Comparison of ENCODE assay signal across 8 mouse cellular contexts in genomic region chr1:180725704-180726179, GRCm38 (mm10). TPM values are rescaled to one million over a fixed set of nuclear protein-coding genes. Genes with fewer than 3 reads are reported as not detected.
A peak's percentile ranks its signal among the peaks of the same experiment; 100 is the strongest.
DNase-seq lines count a peak whose midpoint lies in the region; ATAC-seq and TF ChIP-seq lines count a peak whose summit lies in the region.

TSS of gene Acbd3 (plus strand) at chr1:180726043.

- H3K9me3 ChIP-seq in heart, embryonic 11.5 days (replicated peaks; ENCODE audit: control insufficient read depth, low read length) = no peaks in the 10 kb centered on the region
- H3K9me3 ChIP-seq in kidney, embryonic 16.5 days (ENCODE audit: low read length) = no peaks in the 10 kb centered on the region

- H3K9ac ChIP-seq in heart, embryonic 11.5 days (ENCODE audit: low read depth, low read length) = peak within 1 kb of the TSS; percentile 95
- peak within 1 kb of the TSS; percentile 96 for H3K9ac ChIP-seq in kidney, embryonic 16.5 days (replicated peaks; ENCODE audit: low read length)
- H3K9ac ChIP-seq in liver, adult 2 months (ENCODE audit: low read depth, low read length) = peak within 1 kb of the TSS; percentile 96

- TF ChIP-seq POLR2A in liver, adult 2 months (IDR thresholded peaks at IDR 0.05; ENCODE audit: extremely low read depth, insufficient read depth, low read length) = peak; percentile 86
- TF ChIP-seq POLR2A in myocyte (IDR thresholded peaks at IDR 0.05; ENCODE audit: insufficient read length, low read depth) = peak; percentile 96

- TF ChIP-seq CTCF in liver, adult 2 months (IDR thresholded peaks at IDR 0.05; ENCODE audit: low read depth, low read length) = no peak

- WGBS in heart, embryonic 11.5 days (ENCODE audit: insufficient replicate concordance) = under 1% methylated on average over 47 of the region's 52 CpGs
- whole genome bisulfite sequencing in kidney, embryonic 16.5 days = under 1% methylated on average over 52 of the region's 52 CpGs
- WGBS in liver, adult 2 months = under 1% methylated on average over 52 of the region's 52 CpGs

- peak within 1 kb of the TSS; percentile 80 for H3ac ChIP-seq in myocyte (ENCODE audit: control insufficient read depth, insufficient read length)

- H3K27ac ChIP-seq in heart, embryonic 11.5 days (ENCODE audit: low read depth, low read length) = peak within 1 kb of the TSS; percentile 89
- peak within 1 kb of the TSS; percentile 91 for H3K27ac ChIP-seq in kidney, embryonic 16.5 days (ENCODE audit: low read length)
- peak within 1 kb of the TSS; percentile 84 for H3K27ac ChIP-seq in liver, adult 2 months (replicated peaks; ENCODE audit: insufficient read depth, low read depth, low read length)

- no peaks in the 10 kb centered on the region for H3K27me3 ChIP-seq in heart, embryonic 11.5 days (ENCODE audit: control insufficient read depth, insufficient read depth, low read length)
- no peaks in the 10 kb centered on the region for H3K27me3 ChIP-seq in kidney, embryonic 16.5 days (ENCODE audit: insufficient read depth, low read length)
- no peaks in the 10 kb centered on the region for H3K27me3 ChIP-seq in liver, adult 2 months (ENCODE audit: control insufficient read depth, insufficient read depth, low read length)
- no peaks in the 10 kb centered on the region for H3K27me3 ChIP-seq in myocyte (ENCODE audit: control insufficient read depth, insufficient read depth, insufficient read length)
- no peaks in the 10 kb centered on the region for H3K27me3 ChIP-seq in splenic B cell, adult 2 months (ENCODE audit: control insufficient read depth, insufficient read depth, low read length, poor library complexity, severe bottlenecking)

- no peaks in the 10 kb centered on the region for H3K36me3 ChIP-seq in heart, embryonic 11.5 days (ENCODE audit: control insufficient read depth, insufficient read depth, low read length)
- no peaks in the 10 kb centered on the region for H3K36me3 ChIP-seq in kidney, embryonic 16.5 days (ENCODE audit: insufficient read depth, low read length)
- no peaks in the 10 kb centered on the region for H3K36me3 ChIP-seq in liver, adult 2 months (ENCODE audit: control insufficient read depth, insufficient read depth, low read length)
- H3K36me3 ChIP-seq in myocyte (ENCODE audit: control insufficient read depth, insufficient read depth) = no peaks in the 10 kb centered on the region
- peaks cover 2% of the 10 kb centered on the region; the same call in 1 of the 2 replicates for H3K36me3 ChIP-seq in splenic B cell, adult 2 months (ENCODE audit: control insufficient read depth, insufficient read depth, low read length, poor library complexity, severe bottlenecking)

- H3K79me2 ChIP-seq in liver, adult 2 months (ENCODE audit: control insufficient read depth, insufficient read depth, low read length) = peaks cover 17% of the 10 kb centered on the region
- H3K79me2 ChIP-seq in myocyte (ENCODE audit: control insufficient read depth, insufficient read depth) = peaks cover 49% of the 10 kb centered on the region

- peak; percentile 94 for ATAC-seq in erythroblast, adult 5-6 weeks (replicated peaks; ENCODE audit: low FRiP score, poor library complexity, severe bottlenecking)
- peak; percentile 93 for ATAC-seq in heart, embryonic 11.5 days (replicated peaks; ENCODE audit: insufficient number of reproducible peaks, low FRiP score, low TSS enrichment)
- peak; percentile 94 for ATAC-seq in kidney, embryonic 16.5 days (ENCODE audit: low FRiP score, low TSS enrichment)

- H3K4me3 ChIP-seq in heart, embryonic 11.5 days (ENCODE audit: low read depth, low read length) = peak within 1 kb of the TSS; percentile 97
- peak within 1 kb of the TSS; percentile 92 for H3K4me3 ChIP-seq in kidney, embryonic 16.5 days (ENCODE audit: low read length)
- H3K4me3 ChIP-seq in liver, adult 2 months (ENCODE audit: insufficient read depth, low read depth, low read length) = peak within 1 kb of the TSS; percentile 97
- H3K4me3 ChIP-seq in myocyte = peak within 1 kb of the TSS; percentile 79

- DNase-seq in B cell, adult 2 months = peak; percentile 91 to 92
- DNase-seq in brain, adult 2 months (ENCODE audit: low read depth, low spot score) = peak; percentile 94
- peak; percentile 70 for DNase-seq in liver, adult 2 months (ENCODE audit: extremely low read depth, low read depth, low spot score)
- peak; percentile 92 for DNase-seq in splenic B cell, adult 2 months (ENCODE audit: low read depth, low spot score)

- peak within 1 kb of the TSS; percentile 83 for H3K4me2 ChIP-seq in heart, embryonic 11.5 days
- H3K4me2 ChIP-seq in kidney, embryonic 16.5 days (replicated peaks; ENCODE audit: low read depth, low read length) = peak within 1 kb of the TSS; percentile 89
- peak within 1 kb of the TSS; percentile 98 for H3K4me2 ChIP-seq in myocyte (ENCODE audit: low read depth)

- peaks cover 9% of the 10 kb centered on the region for H3K4me1 ChIP-seq in heart, embryonic 11.5 days (ENCODE audit: control insufficient read depth, insufficient read depth, low read length)
- peaks cover 29% of the 10 kb centered on the region for H3K4me1 ChIP-seq in kidney, embryonic 16.5 days (ENCODE audit: insufficient read depth, low read length)
- peaks cover 14% of the 10 kb centered on the region for H3K4me1 ChIP-seq in liver, adult 2 months (ENCODE audit: control insufficient read depth, insufficient read depth, low read length)

TF ChIP-seq in myocyte, 11 proteins besides CTCF, POLR2A, EP300 and RAD21:
- TF ChIP-seq MYOD1 (IDR thresholded peaks at IDR 0.05; ENCODE audit: control insufficient read depth in 1 of 3, insufficient read length in 2 of 3, low read depth in 2 of 3) (peak in 1 of 3 experiments; percentile 45), TCF3 (IDR thresholded peaks at IDR 0.05; ENCODE audit: insufficient read length, low read depth) (no peak), E2F4 (IDR thresholded peaks at IDR 0.05; ENCODE audit: insufficient read depth) (peak; percentile 24), REST (IDR thresholded peaks at IDR 0.05; ENCODE audit: insufficient read depth, insufficient read length) (peak; percentile 21), MYOG (IDR thresholded peaks at IDR 0.05; ENCODE audit: control insufficient read depth in 1 of 3, insufficient read depth in 1 of 3, insufficient read length in 2 of 3, low read depth in 2 of 3) (peak in 1 of 3 experiments; percentile 61), MAX (IDR thresholded peaks at IDR 0.05; ENCODE audit: low read depth) (no peak), SRF (IDR thresholded peaks at IDR 0.05; ENCODE audit: control insufficient read depth, insufficient read length, low read depth) (no peak), TCF12 (IDR thresholded peaks at IDR 0.05; ENCODE audit: insufficient read depth, poor library complexity, severe bottlenecking) (no peak), USF1 (IDR thresholded peaks at IDR 0.05; ENCODE audit: low read depth) (no peak), POLR2AphosphoS2 (IDR thresholded peaks at IDR 0.05; ENCODE audit: insufficient read length, low read depth) (peak; percentile 94), CEBPB (IDR thresholded peaks at IDR 0.05; ENCODE audit: insufficient read depth, poor library complexity, severe bottlenecking) (no peak)

RNA-seq across cellular contexts. Expression of gene Acbd3, which starts in this region (rescaled TPM):
- total RNA-seq in erythroblast, adult 5-6 weeks (2015; ENCODE audit: low replicate concordance) = 7.9 and 9.6 TPM in 2 replicates
- total RNA-seq in erythroblast, adult 5-6 weeks (2017; ENCODE audit: low replicate concordance) = 12.3 and 16.4 TPM in 2 replicates
- polyA plus RNA-seq in heart, embryonic 11.5 days (2014; fragmentation: Nextera tagmentation; extraction: Ambion mirVana) = 23.0 and 23.7 TPM in 2 replicates
- 22.7 and 23.3 TPM in 2 replicates for polyA plus RNA-seq in kidney, embryonic 16.5 days (2015; fragmentation: Nextera tagmentation; extraction: Ambion mirVana)
- total RNA-seq in liver, adult 2 months (2014; rRNA removed) = 13.1 and 13.7 TPM in 2 replicates
- polyA plus RNA-seq in liver, adult 2 months (2012; rRNA removed) = 5.7 and 6.3 TPM in 2 replicates
- polyA plus RNA-seq in myocyte (2012; fragmentation: generic; extraction: Trizol) = 13.6 TPM

Comparison
In these comparisons a context has a peak if more than half of its experiments do, and no peak if none do; other contexts are left out.
1. Peak in every context shown above with its lines: DNase-seq, ATAC-seq, H3K4me3 ChIP-seq and H3K27ac ChIP-seq.